Mouse (Mus musculus): Measurements from ENCODE around the gene Psmd14.

DNA sequence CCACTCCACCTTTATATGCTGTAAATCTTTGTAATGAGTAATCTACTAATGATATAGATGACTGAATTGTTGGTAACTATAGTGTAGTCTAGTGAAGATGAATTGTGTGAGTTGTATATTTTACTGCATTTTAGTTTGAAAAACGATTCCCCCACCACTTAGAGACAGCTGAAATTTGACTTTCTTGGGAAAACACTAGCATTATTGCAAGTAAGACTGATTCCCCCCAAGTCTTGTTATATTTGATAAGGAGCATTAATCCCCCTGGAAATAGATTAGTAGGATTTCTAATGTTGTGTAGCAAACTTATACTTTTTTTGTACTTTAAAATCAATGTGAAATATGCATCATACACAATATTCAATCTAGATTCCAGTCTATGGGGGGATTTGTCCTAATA is 102.0 kb downstream of the Psmd14 start:
- TF ChIP-seq POLR2A (IDR thresholded peaks at IDR 0.05; ENCODE audit: low read depth, low read length) (no peak), CTCF (IDR thresholded peaks at IDR 0.05; ENCODE audit: extremely low read depth, insufficient read length, insufficient replicate concordance, low read depth, low read length) (no peak)
